Mouse (Mus musculus) heart, postnatal 0 days (tissue): Measurements from ENCODE around the gene Slc5a1.

Experiments
- CTCF ChIP-seq: IDR thresholded peaks from 2 replicates; pipeline ENCODE4 v1.5.1; 2016; ENCODE audit warnings: antibody characterized with exemption, control low read depth, low read depth
- EP300 ChIP-seq: IDR thresholded peaks from 2 replicates; pipeline ENCODE4 v1.6.1; 2016; ENCODE audit warnings: antibody characterized with exemption, low read depth

DNA sequence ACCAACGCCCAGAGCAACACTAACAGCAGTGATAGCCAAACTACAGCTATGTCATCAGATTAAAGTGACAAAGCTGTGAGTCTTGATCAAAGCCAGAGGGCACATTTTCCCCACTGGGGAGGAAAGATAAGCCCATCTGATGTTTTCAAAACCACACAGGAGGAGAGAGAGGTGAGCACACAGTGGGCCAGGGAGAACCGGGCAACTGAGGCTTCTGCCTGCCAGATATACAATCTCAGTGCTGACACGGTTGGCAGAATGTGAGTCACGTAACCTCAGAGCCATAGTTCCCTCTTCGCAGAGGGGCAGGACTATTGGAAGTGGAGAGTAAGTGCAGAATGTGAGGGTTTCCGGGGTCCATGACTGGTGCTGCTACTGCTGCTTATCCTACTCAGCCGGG, 89.5 kb downstream of the Slc5a1 start:
- no peak for TF ChIP-seq CTCF
- TF ChIP-seq EP300: no peak
